Mouse (Mus musculus) cerebellum, adult 2 months (tissue): ENCODE data around the gene Timd2.

Source experiments
- CTCF ChIP-seq: fragments of 200-500 bp; IDR thresholded peaks from 2 replicates; pipeline ENCODE4 v1.5.1; 2011; ENCODE audit warnings: low read depth, mild to moderate bottlenecking, control low read depth, low read length, moderate library complexity, borderline replicate concordance; ENCODE audit not compliant: insufficient read depth
- POLR2A ChIP-seq: fragments of 200-500 bp; IDR thresholded peaks from 2 replicates; pipeline ENCODE4 v1.6.1; 2011; ENCODE audit warnings: low read length, control low read depth, borderline replicate concordance; ENCODE audit not compliant: insufficient read depth

- TF ChIP-seq CTCF (no peak), POLR2A (no peak)
Observed at GRCm38 (mm10) chr11:46629211-46629795, 77.6 kb downstream of the Timd2 start, which contains the start of gene Dppa1.
